Mouse (Mus musculus) CH12.LX (cell line): Measurements from ENCODE around the gene Cs. TPM values are rescaled to one million over a fixed set of nuclear protein-coding genes. Genes with fewer than 3 reads are reported as not detected.

Experiments
- DNase-seq: peaks from one replicate; pipeline ENCODE4 v3.0.0-alpha.2; 2013; ENCODE audit errors: extremely low read depth
- H3K27ac ChIP-seq: 2 replicates; pipeline ENCODE4 v1.5.1; 2012; ENCODE audit warnings: low read depth, mild to moderate bottlenecking, control low read depth, moderate library complexity; ENCODE audit not compliant: insufficient read depth
- H3K27me3 ChIP-seq: replicated peaks from 2 replicates; pipeline ENCODE3; 2012; ENCODE audit warnings: inconsistent platforms
- H3K36me3 ChIP-seq, 2 experiments: replicated peaks in 1 of 2; 2 replicates each; pipeline versions ENCODE3 to v1.6.1; 2012; ENCODE audit warnings: inconsistent platforms in 1 of 2, low read length in 1 of 2, mild to moderate bottlenecking in 1 of 2, mixed read lengths in 1 of 2, moderate library complexity in 1 of 2; ENCODE audit not compliant: control insufficient read depth in 1 of 2, insufficient read depth in 1 of 2
- H3K4me1 ChIP-seq, 2 experiments: 2 replicates each; pipeline ENCODE4 v1.6.1; 2012; ENCODE audit warnings: inconsistent platforms in 1 of 2, moderate library complexity in 1 of 2; ENCODE audit not compliant: insufficient read depth in 2 of 2, control insufficient read depth in 1 of 2
- H3K4me2 ChIP-seq: 2 replicates; pipeline ENCODE4 v1.6.1; 2012; ENCODE audit warnings: low read depth, mild to moderate bottlenecking, control low read depth; ENCODE audit not compliant: poor library complexity, insufficient read depth, severe bottlenecking
- H3K4me3 ChIP-seq, 3 experiments: fragments of 150-350 bp in 1 of 3; sonication (generic) in 1 of 3; replicated peaks in 1 of 3; 2 replicates each; pipeline versions ENCODE3 to v1.5.1; 2011 to 2012; ENCODE audit warnings: low read depth in 2 of 3, low read length in 2 of 3, mild to moderate bottlenecking in 2 of 3, moderate library complexity in 2 of 3, control low read depth in 1 of 3, improper control_type of control experiment in 1 of 3, inconsistent platforms in 1 of 3, mixed read lengths in 1 of 3; ENCODE audit not compliant: poor library complexity in 1 of 3
- H3K79me2 ChIP-seq: replicated peaks from 2 replicates; pipeline ENCODE4 v1.6.1; 2012; ENCODE audit warnings: mild to moderate bottlenecking, moderate library complexity; ENCODE audit not compliant: control insufficient read depth, poor library complexity, insufficient read depth, severe bottlenecking; ENCODE audit errors: extremely low read depth
- H3K9ac ChIP-seq: 2 replicates; pipeline ENCODE4 v1.6.1; 2012; ENCODE audit warnings: low read depth, mild to moderate bottlenecking, control low read depth, moderate library complexity; ENCODE audit not compliant: insufficient read depth
- H3K9me3 ChIP-seq: replicated peaks from 2 replicates; pipeline ENCODE3; 2012; ENCODE audit warnings: low read length, inconsistent platforms, mixed read lengths
- BHLHE40 ChIP-seq: IDR thresholded peaks from 2 replicates; pipeline ENCODE4 v1.6.1; 2011; ENCODE audit warnings: mild to moderate bottlenecking, low read depth, low read length, improper control_type of control experiment
- CHD1 ChIP-seq: IDR thresholded peaks from 2 replicates; pipeline ENCODE4 v1.6.1; 2012; ENCODE audit warnings: low read depth, low read length, improper control_type of control experiment, inconsistent platforms
- CHD2 ChIP-seq: IDR thresholded peaks from 2 replicates; pipeline ENCODE4 v1.6.1; 2011; ENCODE audit warnings: low read length, improper control_type of control experiment
- CTCF ChIP-seq, 2 experiments: IDR thresholded peaks in 1 of 2; conservative IDR thresholded peaks in 1 of 2; 2 replicates each; pipeline ENCODE4 v1.5.1; 2011 to 2012; ENCODE audit warnings: low read depth in 2 of 2, low read length in 2 of 2, improper control_type of control experiment in 1 of 2, inconsistent platforms in 1 of 2, mild to moderate bottlenecking in 1 of 2, moderate library complexity in 1 of 2
- E2F4 ChIP-seq: IDR thresholded peaks from 2 replicates; pipeline ENCODE4 v1.6.1; 2011; ENCODE audit warnings: low read depth, low read length, improper control_type of control experiment; ENCODE audit not compliant: insufficient replicate concordance
- ELF1 ChIP-seq: IDR thresholded peaks from 2 replicates; pipeline ENCODE4 v1.6.1; 2014; ENCODE audit warnings: low read depth, mild to moderate bottlenecking, inconsistent platforms, low read length, improper control_type of control experiment
- EP300 ChIP-seq: IDR thresholded peaks from 2 replicates; pipeline ENCODE4 v1.6.1; 2011; ENCODE audit warnings: low read length, improper control_type of control experiment
- ETS1 ChIP-seq: conservative IDR thresholded peaks from 2 replicates; pipeline ENCODE4 v1.6.1; 2012; ENCODE audit warnings: low read depth, mild to moderate bottlenecking, inconsistent platforms, low read length, improper control_type of control experiment, moderate library complexity
- GABPA ChIP-seq: IDR thresholded peaks from 2 replicates; pipeline ENCODE4 v1.6.1; 2012; ENCODE audit warnings: low read depth, low read length, improper control_type of control experiment, inconsistent platforms; ENCODE audit not compliant: insufficient replicate concordance
- HCFC1 ChIP-seq: IDR thresholded peaks from 2 replicates; pipeline ENCODE4 v1.6.1; 2012; ENCODE audit warnings: low read depth, mild to moderate bottlenecking, inconsistent platforms, low read length, improper control_type of control experiment
- IRF4 ChIP-seq: IDR thresholded peaks from 2 replicates; pipeline ENCODE4 v1.6.1; 2014; ENCODE audit warnings: low read depth, mild to moderate bottlenecking, inconsistent platforms, low read length, improper control_type of control experiment
- JUN ChIP-seq: IDR thresholded peaks from 2 replicates; pipeline ENCODE4 v1.6.1; 2011; ENCODE audit warnings: low read depth, mild to moderate bottlenecking, low read length, improper control_type of control experiment, moderate library complexity; ENCODE audit not compliant: insufficient read depth
- JUND ChIP-seq: conservative IDR thresholded peaks from 2 replicates; pipeline ENCODE4 v1.6.1; 2011; ENCODE audit warnings: low read depth, low read length, improper control_type of control experiment
- KAT2A ChIP-seq: IDR thresholded peaks from 2 replicates; pipeline ENCODE4 v1.6.1; 2012; ENCODE audit warnings: low read length, improper control_type of control experiment, inconsistent platforms; ENCODE audit not compliant: insufficient replicate concordance
- MAFK ChIP-seq: IDR thresholded peaks from 2 replicates; pipeline ENCODE4 v1.6.1; 2011; ENCODE audit warnings: low read length, improper control_type of control experiment; ENCODE audit not compliant: insufficient replicate concordance
- MAX ChIP-seq: IDR thresholded peaks from 2 replicates; pipeline ENCODE4 v1.6.1; 2011; ENCODE audit warnings: low read length, improper control_type of control experiment
- MAZ ChIP-seq: IDR thresholded peaks from 2 replicates; pipeline ENCODE4 v1.6.1; 2012; ENCODE audit warnings: low read depth, mild to moderate bottlenecking, inconsistent platforms, low read length, improper control_type of control experiment, moderate library complexity
- MEF2A ChIP-seq: IDR thresholded peaks from 2 replicates; pipeline ENCODE4 v1.6.1; 2014; ENCODE audit warnings: low read depth, mild to moderate bottlenecking, inconsistent platforms, low read length, improper control_type of control experiment, borderline replicate concordance
- MXI1 ChIP-seq: IDR thresholded peaks from 2 replicates; pipeline ENCODE4 v1.6.1; 2011; ENCODE audit warnings: mild to moderate bottlenecking, low read depth, low read length, improper control_type of control experiment
- MYC ChIP-seq: IDR thresholded peaks from 2 replicates; pipeline ENCODE4 v1.6.1; 2011; ENCODE audit warnings: low read depth, mild to moderate bottlenecking, improper control_type of control experiment, low read length
- NELFE ChIP-seq: IDR thresholded peaks from 2 replicates; pipeline ENCODE4 v1.6.1; 2011; ENCODE audit warnings: low read depth, low read length, improper control_type of control experiment
- NRF1 ChIP-seq: IDR thresholded peaks from 2 replicates; pipeline ENCODE4 v1.6.1; 2014; ENCODE audit warnings: low read depth, mild to moderate bottlenecking, inconsistent platforms, low read length, improper control_type of control experiment, moderate library complexity
- PAX5 ChIP-seq: IDR thresholded peaks from 2 replicates; pipeline ENCODE4 v1.6.1; 2012; ENCODE audit warnings: low read length, inconsistent platforms, mixed read lengths
- POLR2A ChIP-seq: IDR thresholded peaks from 2 replicates; pipeline ENCODE4 v1.6.1; 2011; ENCODE audit warnings: low read depth, mild to moderate bottlenecking, improper control_type of control experiment, low read length
- POLR2AphosphoS2 ChIP-seq: IDR thresholded peaks from 2 replicates; pipeline ENCODE4 v1.6.1; 2011; ENCODE audit warnings: low read depth, low read length, improper control_type of control experiment
- RAD21 ChIP-seq: IDR thresholded peaks from 2 replicates; pipeline ENCODE4 v1.6.1; 2011; ENCODE audit warnings: low read depth, mild to moderate bottlenecking, low read length, improper control_type of control experiment, moderate library complexity
- RCOR1 ChIP-seq: conservative IDR thresholded peaks from 2 replicates; pipeline ENCODE4 v1.6.1; 2012; ENCODE audit warnings: low read depth, mild to moderate bottlenecking, inconsistent platforms, low read length, improper control_type of control experiment
- SIN3A ChIP-seq: IDR thresholded peaks from 2 replicates; pipeline ENCODE4 v1.6.1; 2012; ENCODE audit warnings: low read length, improper control_type of control experiment, inconsistent platforms
- SMC3 ChIP-seq: IDR thresholded peaks from 2 replicates; pipeline ENCODE4 v1.6.1; 2011; ENCODE audit warnings: low read depth, low read length, improper control_type of control experiment
- TBP ChIP-seq: conservative IDR thresholded peaks from 2 replicates; pipeline ENCODE4 v1.6.1; 2011; ENCODE audit warnings: low read depth, low read length, improper control_type of control experiment
- TCF12 ChIP-seq: IDR thresholded peaks from 2 replicates; pipeline ENCODE4 v1.6.1; 2014; ENCODE audit warnings: low read depth, mild to moderate bottlenecking, inconsistent platforms, low read length, improper control_type of control experiment
- UBTF ChIP-seq: IDR thresholded peaks from 2 replicates; pipeline ENCODE4 v1.6.1; 2012; ENCODE audit warnings: low read depth, mild to moderate bottlenecking, inconsistent platforms, low read length, improper control_type of control experiment, moderate library complexity
- USF1 ChIP-seq: IDR thresholded peaks from 2 replicates; pipeline ENCODE4 v1.6.1; 2014; ENCODE audit warnings: low read depth, mild to moderate bottlenecking, inconsistent platforms, low read length, improper control_type of control experiment
- USF2 ChIP-seq: conservative IDR thresholded peaks from 2 replicates; pipeline ENCODE4 v1.6.1; 2011; ENCODE audit warnings: low read depth, low read length, improper control_type of control experiment
- ZKSCAN1 ChIP-seq: IDR thresholded peaks from 2 replicates; pipeline ENCODE4 v1.6.1; 2012; ENCODE audit warnings: low read depth, inconsistent platforms, low read length, improper control_type of control experiment, borderline replicate concordance
- ZMIZ1 ChIP-seq: IDR thresholded peaks from 2 replicates; pipeline ENCODE4 v1.6.1; 2012; ENCODE audit warnings: low read depth, mild to moderate bottlenecking, inconsistent platforms, low read length, improper control_type of control experiment
- ZNF384 ChIP-seq: IDR thresholded peaks from 2 replicates; pipeline ENCODE4 v1.6.1; 2012; ENCODE audit warnings: low read depth, low read length, improper control_type of control experiment, inconsistent platforms
- dilution Hi-C: fragments of 300-500 bp; cut with MboI; formaldehyde crosslinking; loops from 2 replicates; pipeline ENCODE4 v1.14.3; 2020; ENCODE audit warnings: low sequenced_read_pairs; ENCODE audit not compliant: extremely low pct_unique_long_range_greater_than_20kb, extremely low pct_ligation_motif_present
- in situ Hi-C: fragments of 300-500 bp; cut with MboI; formaldehyde crosslinking; loops from 3 replicates; pipeline ENCODE4 v1.14.3; 2019; ENCODE audit warnings: low sequenced_read_pairs, low pct_ligation_motif_present, low pct_unique_long_range_greater_than_20kb, mixed read lengths
- polyA plus RNA-seq: library from polyadenylated mRNA; unstranded; fragments of >175 nt; gene quantifications from 2 replicates; pipeline ENCODE4 v1.2.1, GENCODE M21; 2012; ENCODE audit warnings: low read depth; ENCODE audit not compliant: insufficient read length
- total RNA-seq, 2 experiments: library from RNA; depleted of rRNA; stranded (reverse); fragments of 300-350 nt in 1 of 2; fragments of >200 nt in 1 of 2; gene quantifications; 2 replicates each; pipeline ENCODE4 v1.2.3; 2012 to 2014

The Cs gene
- total and polyA plus RNA-seq, 3 experiments, result 131 to 240 (median 145) TPM

DNA sequence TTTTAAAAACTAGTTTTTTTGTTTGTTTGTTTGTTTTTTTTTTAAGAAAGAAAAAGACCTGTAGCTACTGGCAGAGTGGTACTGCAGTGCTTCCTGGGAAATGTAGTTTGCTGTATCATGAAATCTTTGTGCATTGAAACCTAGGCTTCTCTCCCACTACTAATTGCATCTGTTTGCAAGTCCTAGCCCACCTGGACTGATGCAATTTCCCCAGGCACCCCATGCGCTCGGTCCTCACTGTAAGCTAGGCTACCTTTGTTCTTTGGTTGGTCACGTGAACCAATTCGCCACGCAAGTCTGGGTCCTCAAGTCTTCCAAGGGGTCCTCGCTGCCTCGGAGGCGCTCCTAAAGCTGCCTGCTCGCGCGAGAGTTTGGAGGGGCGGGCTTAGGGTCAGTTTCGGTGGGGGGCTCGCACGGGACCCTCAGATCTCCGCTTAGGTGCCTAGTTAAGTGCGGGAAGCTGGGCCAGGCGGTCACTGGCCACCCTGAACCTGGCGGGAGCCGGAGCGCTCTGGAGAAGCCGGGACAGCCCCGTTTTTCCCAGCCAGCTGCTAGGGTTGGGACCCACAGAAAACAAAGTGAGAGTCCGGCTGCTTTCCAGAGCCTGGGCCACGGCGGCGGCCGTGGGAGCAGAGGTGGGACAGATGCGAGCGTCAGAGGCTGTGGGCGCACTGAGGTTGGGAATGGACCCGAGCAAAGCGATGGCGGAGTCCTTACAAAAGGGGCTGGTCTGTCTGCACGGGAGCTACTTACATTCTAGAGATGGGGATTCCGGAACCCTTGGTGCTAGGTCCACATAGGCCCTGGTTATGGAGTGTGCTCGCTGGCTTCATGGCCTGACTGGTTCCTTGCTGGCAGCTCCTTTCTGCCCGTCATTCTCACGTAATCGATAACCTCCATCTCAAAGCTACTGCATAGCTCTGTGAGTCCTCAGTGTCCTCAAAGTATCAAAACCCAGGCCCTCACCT, 15.1 kb upstream of the Cs start, which contains the start of gene Cnpy2:
Gene Cnpy2 (plus strand): TSS at position 319 of the 968 bp plus-strand sequence.
- no peaks in the 10 kb centered on the region for H3K9me3 ChIP-seq
- H3K36me3 ChIP-seq, result peaks cover 47 to 62% of the 10 kb centered on the region in 2 experiments
- dilution Hi-C loops, result no loop called here
- TF ChIP-seq HCFC1 (peak; percentile 85), MAFK (no peak), EP300 (no peak), ELF1 (peak; percentile 26; the same call in 1 of the 2 replicates), CHD1 (no peak), TBP (peak; percentile 66; the same call in 1 of the 2 replicates), E2F4 (no peak), JUND (no peak), POLR2AphosphoS2 (no peak), MAZ (peak; percentile 25; the same call in 1 of the 2 replicates), CHD2 (peak; percentile 96), RAD21 (no peak), ZMIZ1 (peak; percentile 71), ZNF384 (peak; percentile 64), RCOR1 (no peak), ZKSCAN1 (no peak), ETS1 (peak; percentile 7; the same call in 1 of the 2 replicates), KAT2A (peak; percentile 56; the same call in 1 of the 2 replicates), GABPA (no peak; the same call in 1 of the 2 replicates), MAX (peak; percentile 98), SMC3 (no peak), POLR2A (peak; percentile 75), CTCF (conservative IDR thresholded peaks at IDR 0.05 in 1 of 2, IDR thresholded peaks at IDR 0.05 in 1 of 2; ENCODE audit: low read depth in 2 of 2, low read length in 2 of 2) (no peak), IRF4 (peak; percentile 39), SIN3A (peak; percentile 88), UBTF (peak; percentile 50; the same call in 1 of the 2 replicates), MXI1 (peak; percentile 72), NRF1 (peak; percentile 28; the same call in 1 of the 2 replicates), BHLHE40 (peak; percentile 96), MYC (peak; percentile 97), PAX5 (no peak), USF2 (peak; percentile 85), JUN (no peak), MEF2A (no peak; the same call in 1 of the 2 replicates), TCF12 (peak; percentile 67; the same call in 1 of the 2 replicates), USF1 (peak; percentile 89), NELFE (peak; percentile 68)

More for the DNA sequence above, 15.1 kb upstream of the Cs start, which contains the start of gene Cnpy2:
- Histone ChIP-seq H3K4me2 (peak within 1 kb of the TSS; percentile 76), H3K27ac (peak within 1 kb of the TSS; percentile 47), H3K79me2 (peaks cover 3% of the 10 kb centered on the region), H3K4me1 (peaks cover 6 to 15% of the 10 kb centered on the region in 2 experiments), H3K27me3 (no peaks in the 10 kb centered on the region), H3K9ac (peak within 1 kb of the TSS; percentile 93), H3K4me3 (peak within 1 kb of the TSS; percentile 64 to 86 (median 78))
- DNase-seq, result peak; percentile 91
- in situ Hi-C loops, result no loop called here
